Mouse (Mus musculus) embryonic fibroblast, embryonic 13.5 days (primary cell): ENCODE data around the gene Palm3.

Experiments
- CTCF ChIP-seq: IDR thresholded peaks from 2 replicates; pipeline ENCODE4 v1.5.1; 2011; ENCODE audit warnings: mild to moderate bottlenecking, control low read depth, low read length, moderate library complexity, borderline replicate concordance; ENCODE audit not compliant: insufficient read depth
- POLR2A ChIP-seq: IDR thresholded peaks from 2 replicates; pipeline ENCODE4 v1.6.1; 2011; ENCODE audit warnings: low read depth, mild to moderate bottlenecking, control low read depth, low read length, moderate library complexity

DNA sequence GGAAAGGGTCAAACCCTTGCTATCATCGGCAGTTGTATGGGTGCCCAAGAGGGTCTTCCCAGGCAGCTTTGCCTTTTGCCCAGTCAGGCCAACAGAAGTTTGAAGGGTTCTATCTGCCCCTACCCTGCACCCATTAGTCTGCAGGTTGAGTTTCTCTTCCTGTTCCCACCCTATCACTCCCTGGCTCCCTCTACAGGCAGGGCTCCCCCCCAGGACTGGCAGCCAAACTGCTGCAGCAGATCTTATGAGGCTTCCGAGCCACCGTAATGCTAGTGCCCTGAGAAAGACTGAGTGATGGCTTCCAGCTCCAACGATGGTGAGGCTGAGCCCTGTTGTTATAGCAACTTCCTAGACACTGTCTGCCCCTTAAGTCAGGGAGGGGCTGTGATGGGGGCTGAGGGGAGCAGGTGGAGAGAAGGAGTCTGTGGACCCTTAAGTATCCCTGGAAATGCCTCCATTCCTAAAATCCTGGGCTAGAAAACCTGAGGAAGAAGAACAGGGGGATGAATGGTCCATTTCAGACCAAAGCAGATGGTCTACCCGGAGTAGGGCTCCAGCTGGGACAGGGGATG is 44.4 kb upstream of the Palm3 start:
- no peak for TF ChIP-seq CTCF
- TF ChIP-seq POLR2A = no peak
